Comparison of ENCODE assay signal across 24 mouse cellular contexts in genomic region chr1:80036436-80036835, GRCm38 (mm10).
DNase-seq lines count a peak whose midpoint lies in the region; ATAC-seq and TF ChIP-seq lines count a peak whose summit lies in the region.
"Had no signal": no experiment of that assay in that cellular context is flagged by ENCODE, and none has a peak within 500 bp of the region (broad histone marks: within the 10 kb centered on the region; RNA-seq: fewer than 3 reads in every experiment).

No protein-coding gene starts in this region.

- no peak overlapping the region for H3K4me2 ChIP-seq in hindbrain, postnatal 0 days (ENCODE audit: low read depth, low read length)
- H3K4me2 ChIP-seq: embryonic facial prominence, embryonic 15.5 days; heart, embryonic 11.5 days; heart, embryonic 15.5 days; hindbrain, embryonic 14.5 days had no signal

- intact Hi-C loops in heart, postnatal 36 days (cut with DNase I), result no loop called here

- no peaks in the 10 kb centered on the region for H3K4me1 ChIP-seq in hindbrain, postnatal 0 days (ENCODE audit: insufficient read depth, low read length)

- no peaks in the 10 kb centered on the region for H3K9me3 ChIP-seq in hindbrain, postnatal 0 days (ENCODE audit: low read length)
- H3K9me3 ChIP-seq: embryonic facial prominence, embryonic 15.5 days; forebrain, embryonic 10.5 days; heart, embryonic 15.5 days; hindbrain, embryonic 10.5 days had no signal

- H3K4me3 ChIP-seq in hindbrain, postnatal 0 days (ENCODE audit: low read length), result no peak overlapping the region
- H3K4me3 ChIP-seq: embryonic facial prominence, embryonic 15.5 days; erythroblast, embryonic 14.5 days; forebrain, embryonic 10.5 days; heart, adult 2 months; heart, embryonic 15.5 days; hindbrain, embryonic 10.5 days had no signal

- DNase-seq in heart, adult 11 months, result peak; percentile 64
- no peak for DNase-seq in heart, postnatal 36 days
- DNase-seq in adrenal gland, adult (ENCODE audit: inconsistent age in 2 of 2, low spot score in 1 of 2), result peak; percentile 22 to 76
- peak; percentile 66 for DNase-seq in adrenal gland, adult 8-10 months
- DNase-seq in adrenal gland, postnatal 36 days, result peak; percentile 43 to 66
- no peak for DNase-seq in hindbrain, postnatal 0 days (ENCODE audit: low spot score)
- DNase-seq: cerebellum, adult 11 months; cerebellum, adult 8-10 months; embryo, embryonic 11 days; gastrocnemius, postnatal 36 days; heart, adult 2 months; heart, postnatal 14 days had no signal

- H3K36me3 ChIP-seq in hindbrain, postnatal 0 days (ENCODE audit: insufficient read depth, low read length), result no peaks in the 10 kb centered on the region
- H3K36me3 ChIP-seq: embryonic facial prominence, embryonic 15.5 days; forebrain, embryonic 10.5 days; heart, embryonic 15.5 days; hindbrain, embryonic 10.5 days had no signal

- no peak for TF ChIP-seq CTCF in hindbrain, postnatal 0 days (IDR thresholded peaks at IDR 0.05; ENCODE audit: low read depth)

- H3K27ac ChIP-seq in hindbrain, postnatal 0 days, result no peak overlapping the region
- H3K27ac ChIP-seq: embryonic facial prominence, embryonic 15.5 days; forebrain, embryonic 10.5 days; heart, adult 2 months; heart, embryonic 15.5 days; hindbrain, embryonic 10.5 days; hindbrain, embryonic 14.5 days had no signal

- no peak for ATAC-seq in hindbrain, postnatal 0 days
- ATAC-seq: activated CD4-positive, CD25-positive, alpha-beta regulatory T cell, adult 4 months; forebrain, embryonic 14.5 days; intestine, embryonic 16.5 days; Patski had no signal

- H3K27me3 ChIP-seq in hindbrain, postnatal 0 days (ENCODE audit: insufficient read depth, low read length), result no peaks in the 10 kb centered on the region
- H3K27me3 ChIP-seq: CH12.LX; embryonic facial prominence, embryonic 15.5 days; heart, embryonic 15.5 days had no signal

- WGBS in hindbrain, postnatal 0 days, result 91% methylated on average over 4 of the region's 4 CpGs

- H3K9ac ChIP-seq in hindbrain, postnatal 0 days (replicated peaks; ENCODE audit: low read length), result no peak overlapping the region
- H3K9ac ChIP-seq: embryonic facial prominence, embryonic 15.5 days; heart, embryonic 15.5 days; hindbrain, embryonic 14.5 days had no signal

Comparison
In these comparisons a context has a peak if more than half of its experiments do, and no peak if none do; other contexts are left out.
1. DNase-seq: peak in heart, adult 11 months (single experiment), adrenal gland, adult (2 of 2), adrenal gland, adult 8-10 months (single experiment) and adrenal gland, postnatal 36 days (2 of 2); none in heart, postnatal 36 days (0 of 2) and hindbrain, postnatal 0 days (single experiment).